Mouse (Mus musculus): ENCODE measurements around the gene Snupn. TPM values are rescaled to one million over a fixed set of nuclear protein-coding genes. Genes with fewer than 3 reads are reported as not detected.
"Not testable (repeated sequence)": the region's sequence is repeated elsewhere in the genome, so short reads cannot be mapped to it uniquely, and the experiment has no call there.

The Snupn gene
- polyA plus RNA-seq, 1 experiment: 14.9 TPM

- 69% methylated on average over 8 of the region's 8 CpGs for WGBS
- no peaks in the 10 kb centered on the region; the same call in 1 of the 2 replicates for H3K4me1 ChIP-seq (ENCODE audit: control insufficient read depth, insufficient read depth, low read length)
- no peak overlapping the region for H3K27ac ChIP-seq (ENCODE audit: control insufficient read depth, insufficient read depth, low read depth, low read length, poor library complexity)
Measured at GRCm38 (mm10) chr9:56973960-56974524, 23.4 kb downstream of the Snupn start.

GRCm38 (mm10) chr9:56975199-56975598 lies 24.5 kb downstream of the Snupn start:
- WGBS: 11% methylated on average over 3 of the region's 3 CpGs
- Histone ChIP-seq H3K27ac (ENCODE audit: control insufficient read depth, insufficient read depth, low read depth, low read length, poor library complexity) (no peak overlapping the region), H3K4me1 (ENCODE audit: control insufficient read depth, insufficient read depth, low read length) (no peaks in the 10 kb centered on the region; the same call in 1 of the 2 replicates), H3K4me3 (replicated peaks; ENCODE audit: control insufficient read depth, low read depth, low read length) (no peak overlapping the region)
- no peak for TF ChIP-seq POLR2A (IDR thresholded peaks at IDR 0.05; ENCODE audit: borderline replicate concordance, control insufficient read depth, low read depth, low read length)
- TF ChIP-seq CTCF (IDR thresholded peaks at IDR 0.05; ENCODE audit: control insufficient read depth, insufficient read depth, low read length): no peak

More at GRCm38 (mm10) chr9:56973960-56974524, 23.4 kb downstream of the Snupn start:
- no peak overlapping the region for H3K4me3 ChIP-seq (replicated peaks; ENCODE audit: control insufficient read depth, low read depth, low read length)
- TF ChIP-seq POLR2A (IDR thresholded peaks at IDR 0.05; ENCODE audit: borderline replicate concordance, control insufficient read depth, low read depth, low read length) (no peak), CTCF (IDR thresholded peaks at IDR 0.05; ENCODE audit: control insufficient read depth, insufficient read depth, low read length) (no peak)

- Histone ChIP-seq H3K27ac (ENCODE audit: control insufficient read depth, insufficient read depth, low read depth, low read length, poor library complexity) (no peak overlapping the region), H3K4me3 (replicated peaks; ENCODE audit: control insufficient read depth, low read depth, low read length) (no peak overlapping the region), H3K4me1 (ENCODE audit: control insufficient read depth, insufficient read depth, low read length) (no peaks in the 10 kb centered on the region)
- TF ChIP-seq POLR2A (IDR thresholded peaks at IDR 0.05; ENCODE audit: borderline replicate concordance, control insufficient read depth, low read depth, low read length) (no peak), CTCF (IDR thresholded peaks at IDR 0.05; ENCODE audit: control insufficient read depth, insufficient read depth, low read length) (no peak)
- WGBS: 94% methylated on average over 6 of the region's 6 CpGs
Measured at GRCm38 (mm10) chr9:56980186-56980585, 29.5 kb downstream of the Snupn start.

GRCm38 (mm10) chr9:56981502-56981901 lies 30.8 kb downstream of the Snupn start:
- H3K4me3 ChIP-seq (replicated peaks; ENCODE audit: control insufficient read depth, low read depth, low read length): no peak overlapping the region
- TF ChIP-seq CTCF (IDR thresholded peaks at IDR 0.05; ENCODE audit: control insufficient read depth, insufficient read depth, low read length) (no peak), POLR2A (IDR thresholded peaks at IDR 0.05; ENCODE audit: borderline replicate concordance, control insufficient read depth, low read depth, low read length) (no peak)
- no peaks in the 10 kb centered on the region for H3K4me1 ChIP-seq (ENCODE audit: control insufficient read depth, insufficient read depth, low read length)
- 72% methylated on average over 1 of the region's 1 CpGs for WGBS
- H3K27ac ChIP-seq (ENCODE audit: control insufficient read depth, insufficient read depth, low read depth, low read length, poor library complexity): no peak overlapping the region

GRCm38 (mm10) chr9:56994286-56995197 lies 43.9 kb downstream of the Snupn start, which contains the start of gene Ptpn9:
Gene Ptpn9 (plus strand): TSS chr9:56994923.
- Histone ChIP-seq H3K27ac (ENCODE audit: control insufficient read depth, insufficient read depth, low read depth, low read length, poor library complexity) (peak within 1 kb of the TSS; percentile 87), H3K4me3 (replicated peaks; ENCODE audit: control insufficient read depth, low read depth, low read length) (peak within 1 kb of the TSS; percentile 81), H3K4me1 (ENCODE audit: control insufficient read depth, insufficient read depth, low read length) (no peaks in the 10 kb centered on the region)
- peak; percentile 33; the same call in 1 of the 2 replicates for TF ChIP-seq CTCF (IDR thresholded peaks at IDR 0.05; ENCODE audit: control insufficient read depth, insufficient read depth, low read length)
- TF ChIP-seq POLR2A (IDR thresholded peaks at IDR 0.05; ENCODE audit: borderline replicate concordance, control insufficient read depth, low read depth, low read length): peak; percentile 19; the same call in 1 of the 2 replicates
- WGBS: 3% methylated on average over 62 of the region's 62 CpGs

- peak overlapping the region; percentile 87 for H3K27ac ChIP-seq (ENCODE audit: control insufficient read depth, insufficient read depth, low read depth, low read length, poor library complexity)
- 2% methylated on average over 80 of the region's 80 CpGs for WGBS
- H3K4me1 ChIP-seq (ENCODE audit: control insufficient read depth, insufficient read depth, low read length): no peaks in the 10 kb centered on the region
- H3K4me3 ChIP-seq (replicated peaks; ENCODE audit: control insufficient read depth, low read depth, low read length): peak overlapping the region; percentile 81
- TF ChIP-seq CTCF (IDR thresholded peaks at IDR 0.05; ENCODE audit: control insufficient read depth, insufficient read depth, low read length): no peak
- 0 out of 2 replicates have a peak, but pooled peaks have one; percentile 10 for TF ChIP-seq POLR2A (IDR thresholded peaks at IDR 0.05; ENCODE audit: borderline replicate concordance, control insufficient read depth, low read depth, low read length)
Measured at GRCm38 (mm10) chr9:56995198-56996027, 44.7 kb downstream of the Snupn start.

GRCm38 (mm10) chr9:56996028-56996346 lies 45.3 kb downstream of the Snupn start:
- Histone ChIP-seq H3K27ac (ENCODE audit: control insufficient read depth, insufficient read depth, low read depth, low read length, poor library complexity) (peak overlapping the region; percentile 87; the same call in 1 of the 2 replicates), H3K4me3 (replicated peaks; ENCODE audit: control insufficient read depth, low read depth, low read length) (peak overlapping the region; percentile 81), H3K4me1 (ENCODE audit: control insufficient read depth, insufficient read depth, low read length) (no peaks in the 10 kb centered on the region)
- TF ChIP-seq CTCF (IDR thresholded peaks at IDR 0.05; ENCODE audit: control insufficient read depth, insufficient read depth, low read length): no peak
- no peak for TF ChIP-seq POLR2A (IDR thresholded peaks at IDR 0.05; ENCODE audit: borderline replicate concordance, control insufficient read depth, low read depth, low read length)
- under 1% methylated on average over 5 of the region's 5 CpGs for WGBS

GRCm38 (mm10) chr9:56997206-56997605 lies 46.5 kb downstream of the Snupn start:
- 85% methylated on average over 1 of the region's 1 CpGs for WGBS

More at GRCm38 (mm10) chr9:56997206-56997605, 46.5 kb downstream of the Snupn start:
- H3K4me3 ChIP-seq (replicated peaks; ENCODE audit: control insufficient read depth, low read depth, low read length); H3K4me1 ChIP-seq (ENCODE audit: control insufficient read depth, insufficient read depth, low read length); H3K27ac ChIP-seq (ENCODE audit: control insufficient read depth, insufficient read depth, low read depth, low read length, poor library complexity): not testable (repeated sequence)
